Mouse (Mus musculus) kidney, postnatal 10 days (tissue): ENCODE measurements around the gene Zfp446.

Source experiments
- DNase-seq: peaks from one replicate; pipeline ENCODE4 v3.0.0; 2021; ENCODE audit warnings: mixed read lengths

Zfp446 gene

DNA sequence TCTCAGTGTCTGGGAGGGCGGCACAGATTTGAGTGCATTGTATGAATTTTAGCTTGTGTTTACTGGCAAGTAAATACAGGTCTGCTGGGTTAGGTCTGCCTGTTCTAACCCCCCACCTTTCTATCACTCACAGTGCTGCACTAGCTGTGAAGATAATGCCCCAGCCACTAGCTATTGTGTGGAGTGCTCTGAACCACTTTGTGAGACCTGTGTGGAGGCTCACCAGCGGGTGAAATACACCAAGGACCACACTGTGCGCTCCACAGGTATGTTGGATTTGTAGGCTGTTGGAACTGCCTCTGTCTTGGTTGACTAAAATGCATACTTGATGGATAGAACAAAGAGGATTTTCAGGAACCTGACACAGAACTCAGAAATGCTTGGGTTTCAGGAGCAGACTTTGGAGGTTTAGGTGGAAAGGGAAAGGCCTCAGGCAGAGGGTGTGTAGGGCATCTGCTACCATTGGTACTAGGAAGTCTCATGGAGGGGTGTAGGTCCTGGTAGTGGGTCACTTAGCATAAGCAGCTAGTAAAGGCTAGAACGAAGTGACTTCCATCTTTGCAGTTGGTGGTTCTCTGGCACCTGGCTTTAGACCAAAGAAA lies 48.0 kb downstream of the Zfp446 start:
- no peak for DNase-seq

DNA sequence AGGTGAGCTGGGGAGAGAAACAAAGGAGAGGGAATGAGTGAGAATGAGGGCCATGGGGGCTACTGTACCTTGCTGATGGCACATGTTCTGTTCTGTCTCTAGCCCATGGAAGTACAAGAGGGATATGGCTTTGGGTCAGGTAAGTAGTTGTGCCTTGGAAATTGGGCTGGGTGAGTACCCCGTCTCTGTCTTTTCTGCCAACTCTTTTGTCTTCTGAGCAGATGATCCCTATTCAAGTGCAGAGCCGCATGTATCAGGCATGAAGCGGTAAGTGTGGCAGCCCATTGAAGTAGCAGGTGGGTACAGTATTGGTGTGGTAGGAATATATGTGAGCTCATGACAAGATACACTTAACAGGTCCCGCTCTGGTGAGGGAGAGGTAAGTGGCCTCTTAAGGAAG lies 51.3 kb downstream of the Zfp446 start:
- no peak for DNase-seq

DNA sequence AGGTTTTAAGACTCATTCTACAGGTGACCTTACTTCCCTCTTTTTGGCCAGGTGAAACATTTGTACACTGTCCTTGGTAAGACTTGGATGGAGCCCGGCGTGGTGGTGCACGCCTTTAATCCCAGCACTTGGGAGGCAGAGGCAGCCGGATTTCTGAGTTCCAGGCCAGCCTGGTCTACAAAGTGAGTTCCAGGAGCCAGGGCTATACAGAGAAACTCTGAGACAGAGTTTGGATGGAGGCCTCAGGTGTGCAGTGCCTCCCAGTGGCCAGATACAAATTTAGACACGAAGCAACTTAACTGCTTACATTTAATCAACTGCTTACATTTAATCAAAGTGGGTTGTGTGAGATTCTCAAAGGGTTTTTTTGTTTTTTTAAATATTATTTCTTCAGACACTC lies 53.4 kb downstream of the Zfp446 start:
- DNase-seq, result peak; percentile 49

DNA sequence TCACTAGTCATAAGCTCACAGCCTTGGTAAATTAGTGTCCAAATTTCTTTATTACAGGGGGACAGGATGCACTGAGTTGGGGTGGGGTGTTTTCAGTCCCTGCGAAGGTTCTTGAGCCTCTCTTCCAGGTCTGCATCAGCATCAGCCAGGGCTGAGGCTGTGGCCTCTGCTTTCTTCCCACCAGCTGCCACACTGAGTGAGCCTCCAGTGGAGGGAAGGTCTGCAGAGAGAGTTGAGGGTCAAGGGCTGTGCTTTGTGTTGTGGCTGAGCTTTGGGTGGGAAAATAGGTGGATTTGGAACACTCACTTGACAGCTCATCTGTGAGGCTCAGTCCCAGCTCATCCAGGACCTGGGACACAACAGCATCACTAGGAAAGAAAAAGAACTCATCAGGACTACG lies 54.3 kb downstream of the Zfp446 start:
- no peak for DNase-seq

DNA sequence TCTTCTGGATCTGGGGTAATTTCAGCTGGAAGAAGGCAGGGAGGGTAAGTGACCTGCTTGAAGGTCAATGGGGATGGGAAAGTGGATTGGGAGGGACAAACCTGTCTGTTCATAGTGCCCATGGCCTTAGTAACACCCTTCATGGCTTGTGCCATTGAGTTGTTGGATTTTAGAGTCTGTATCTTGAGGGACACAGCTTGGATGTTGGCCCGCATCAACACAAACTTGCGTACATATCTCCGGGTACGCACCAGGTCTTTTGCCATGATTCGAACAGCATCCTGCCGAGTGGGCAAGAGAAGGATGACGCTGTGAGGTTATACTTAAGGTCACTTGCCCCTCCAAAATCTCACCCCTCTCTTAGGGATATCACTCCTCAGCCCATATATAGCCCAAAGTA lies 54.9 kb downstream of the Zfp446 start:
- no peak for DNase-seq

DNA sequence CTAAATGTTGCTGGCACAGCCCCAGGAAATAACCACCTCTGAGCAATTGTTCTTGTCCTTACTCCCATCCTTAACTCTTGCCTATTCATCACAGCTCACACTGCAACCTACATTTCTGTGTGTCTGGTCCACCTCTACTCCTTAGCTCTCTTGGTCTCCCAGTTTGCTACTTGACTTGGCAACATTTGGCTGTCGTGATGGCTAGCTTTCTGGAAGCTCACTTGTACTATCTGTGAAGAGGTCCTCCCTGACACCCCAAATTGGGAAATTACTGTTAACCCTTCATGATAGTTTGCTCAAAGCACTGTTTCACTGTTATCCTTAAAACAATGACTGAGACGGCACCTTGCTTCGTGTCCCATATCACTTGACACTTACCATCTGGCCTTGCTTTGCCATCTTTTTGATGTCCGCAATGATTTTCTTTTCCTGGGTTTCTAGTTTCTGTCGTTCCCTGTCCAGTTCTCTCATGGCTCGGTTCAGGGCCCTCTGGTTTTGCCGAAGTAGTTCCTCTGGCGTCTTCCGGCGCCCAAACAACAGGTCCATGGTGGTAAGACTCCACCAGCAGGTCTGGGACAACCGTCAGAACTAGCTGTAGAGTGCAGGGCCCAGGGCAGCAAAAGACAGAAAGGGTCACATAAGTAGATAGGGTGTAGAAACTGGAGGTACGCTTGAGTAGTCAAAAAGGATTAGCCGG lies 56.0 kb downstream of the Zfp446 start:
- DNase-seq, result no peak

DNA sequence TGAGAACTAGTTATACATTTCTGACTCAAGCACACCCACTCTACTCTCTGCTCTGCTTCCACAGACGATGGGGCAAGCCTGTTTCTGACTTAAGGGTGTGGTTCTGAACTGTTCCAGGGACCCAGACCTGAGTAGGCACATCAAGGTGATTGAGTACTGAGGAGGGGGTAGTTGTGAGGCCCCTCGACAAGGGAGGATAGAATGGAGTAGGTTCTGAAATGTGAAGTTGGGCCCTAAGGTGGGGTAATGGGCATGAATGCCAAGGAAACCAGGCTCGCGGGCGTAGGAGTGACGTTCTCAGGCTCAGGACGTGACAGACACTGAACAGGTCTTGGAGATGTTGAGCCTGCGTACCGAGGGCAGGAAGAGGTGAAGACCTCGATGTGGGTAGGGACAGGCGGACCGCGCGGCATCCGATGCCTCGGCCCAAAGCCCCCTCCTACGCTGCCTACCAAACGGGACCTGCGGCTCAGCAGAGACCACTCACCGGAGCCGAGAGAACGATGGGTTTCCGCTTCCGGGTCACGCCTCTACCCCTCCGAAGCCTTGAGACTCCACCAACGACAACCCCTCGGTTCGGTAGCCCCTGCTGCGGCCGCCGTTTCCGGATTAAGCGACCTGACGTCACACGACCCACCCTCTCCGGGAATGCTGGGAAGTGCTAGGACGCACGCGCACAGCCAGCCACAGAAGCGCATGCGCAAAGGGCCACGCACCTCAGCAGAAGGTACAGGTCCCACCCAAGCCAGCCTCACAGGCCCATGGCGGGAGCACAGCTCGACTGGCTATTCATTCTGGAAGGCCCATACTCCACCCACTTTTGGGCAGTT lies 56.7 kb downstream of the Zfp446 start, which contains the start of gene Chmp2a:
Chmp2a (minus strand) TSS at position 660 of the 830 bp plus-strand sequence.
- DNase-seq, result peak; percentile 99
